Mouse (Mus musculus) E14TG2a.4 (cell line): ENCODE results near the gene Gm9044.
"Not testable (repeated sequence)": the region's sequence is repeated elsewhere in the genome, so short reads cannot be mapped to it uniquely, and the experiment has no call there.

Experiments used
- H3K27me3 ChIP-seq: 2 replicates; pipeline ENCODE4 v1.6.1; 2014; ENCODE audit warnings: low read length, control low read depth; ENCODE audit not compliant: insufficient read depth
- H3K36me3 ChIP-seq: 2 replicates; pipeline ENCODE4 v1.6.1; 2014; ENCODE audit warnings: low read length, control low read depth; ENCODE audit not compliant: insufficient read depth
- H3K4me1 ChIP-seq: replicated peaks from 2 replicates; pipeline ENCODE4 v1.6.1; 2014; ENCODE audit warnings: low read depth, low read length, control low read depth
- H3K4me3 ChIP-seq: replicated peaks from 2 replicates; pipeline ENCODE4 v1.5.1; 2014; ENCODE audit warnings: mild to moderate bottlenecking, low read length
- H3K9me3 ChIP-seq: 2 replicates; pipeline ENCODE4 v1.6.1; 2014; ENCODE audit warnings: low read length, control low read depth
- CTCF ChIP-seq: conservative IDR thresholded peaks from 2 replicates; pipeline ENCODE4 v1.5.1; 2014; ENCODE audit warnings: low read length
- NANOG ChIP-seq: IDR thresholded peaks from 2 replicates; pipeline ENCODE4 v1.6.1; 2014; ENCODE audit warnings: borderline replicate concordance, low read length, mixed read lengths
- POU5F1 ChIP-seq: IDR thresholded peaks from 2 replicates; pipeline ENCODE4 v1.6.1; 2014; ENCODE audit warnings: low read length, borderline replicate concordance

Gene Gm9044

DNA sequence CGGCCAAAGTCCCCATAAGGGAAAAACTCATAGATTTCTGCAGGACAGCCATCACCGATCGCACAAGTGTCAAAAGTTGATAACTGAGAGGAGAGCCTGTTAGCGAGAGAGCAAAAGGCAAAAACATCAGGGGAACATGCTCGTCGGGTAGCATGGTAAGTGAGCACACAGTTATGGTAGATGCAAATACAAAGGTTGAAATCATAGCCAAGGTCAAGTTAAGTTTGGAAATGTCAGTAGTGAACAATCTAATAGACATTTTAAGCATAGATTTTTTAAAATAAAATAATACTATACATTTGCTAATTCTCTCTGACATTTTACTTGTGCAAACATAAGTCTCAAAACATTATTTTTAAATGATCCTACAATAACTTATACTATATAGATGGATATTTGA is 37.3 kb downstream of the Gm9044 start, which contains the start of gene Iltifb:
TSS of gene Iltifb (minus strand) at position 101 of the 400 bp plus-strand sequence.
- Histone ChIP-seq H3K36me3 (no peaks in the 10 kb centered on the region), H3K27me3 (no peaks in the 10 kb centered on the region), H3K9me3 (no peaks in the 10 kb centered on the region), H3K4me3 (no peak within 1 kb of the TSS), H3K4me1 (no peaks in the 10 kb centered on the region)
- no peak for TF ChIP-seq CTCF
- TF ChIP-seq POU5F1 = no peak
- no peak for TF ChIP-seq NANOG

DNA sequence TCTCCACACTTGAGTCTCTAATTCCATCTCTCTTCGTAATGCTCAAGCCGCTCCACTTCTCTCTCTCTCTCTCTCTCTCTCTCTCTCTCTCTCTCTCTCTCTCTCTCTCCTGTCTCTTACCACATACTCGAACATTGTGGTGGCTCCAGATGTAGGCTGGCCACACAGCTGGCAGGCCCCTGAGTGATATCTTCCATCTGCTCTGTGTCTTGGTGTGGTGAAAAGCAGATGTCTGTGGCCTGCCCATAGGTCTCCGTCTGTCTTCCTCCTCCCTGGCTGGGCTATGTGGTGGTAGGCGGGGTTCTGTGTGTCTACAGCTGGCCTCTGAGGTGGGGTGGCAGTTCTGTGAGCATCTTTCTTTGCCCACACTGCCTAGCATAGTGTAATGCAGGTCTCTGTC is 49.2 kb downstream of the Gm9044 start:
- H3K9me3 ChIP-seq, H3K27me3 ChIP-seq, H3K36me3 ChIP-seq, H3K4me1 ChIP-seq, H3K4me3 ChIP-seq: not testable (repeated sequence)

DNA sequence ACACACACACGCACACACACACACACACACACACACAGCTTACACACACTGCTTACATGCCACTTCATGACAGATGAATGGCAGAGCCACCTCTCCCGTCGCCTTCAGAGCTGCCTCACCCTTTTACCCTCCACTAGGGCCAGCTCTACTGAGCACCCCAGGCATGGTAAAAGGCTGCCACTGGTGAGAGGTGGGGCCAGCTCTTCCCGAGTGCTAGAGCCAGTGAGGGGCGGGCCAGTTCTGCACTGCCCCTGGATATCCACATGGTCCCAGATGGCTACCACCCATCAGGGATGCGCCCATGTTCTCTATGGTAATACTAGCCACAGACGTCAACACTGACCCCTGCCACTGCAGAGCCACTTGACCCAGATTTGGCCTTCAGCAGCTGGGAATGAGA is 49.6 kb downstream of the Gm9044 start:
- H3K36me3 ChIP-seq, H3K27me3 ChIP-seq, H3K4me3 ChIP-seq, H3K4me1 ChIP-seq, H3K9me3 ChIP-seq: not testable (repeated sequence)
